Mouse (Mus musculus) induced T-regulatory cell, adult 2 months (primary cell): ENCODE data around the gene Senp8.
"Not testable (repeated sequence)": the region's sequence is repeated elsewhere in the genome, so short reads cannot be mapped to it uniquely, and the experiment has no call there.

Experiments used
- DNase-seq: peaks from one replicate; pipeline ENCODE4 v3.0.0-alpha.2; 2012; ENCODE audit warnings: low read depth

Senp8 gene

GRCm38 (mm10) chr9:59750267-59751065 lies at the start of gene Senp8, which contains the start of gene Myo9a:
Senp8 (minus strand) TSS chr9:59750710.
Myo9a (plus strand) TSS chr9:59750896.
- peak; percentile 99 for DNase-seq

- not testable (repeated sequence) for DNase-seq
Observed at GRCm38 (mm10) chr9:59766966-59767461, 16.5 kb upstream of the Senp8 start.

- peak; percentile 30 for DNase-seq
Observed at GRCm38 (mm10) chr9:59760515-59760914, 10.0 kb upstream of the Senp8 start.

- DNase-seq = not testable (repeated sequence)
Observed at GRCm38 (mm10) chr9:59757016-59757415, 6.5 kb upstream of the Senp8 start.

GRCm38 (mm10) chr9:59755199-59755598 lies 4.7 kb upstream of the Senp8 start:
- DNase-seq = no peak

- peak; percentile 32 for DNase-seq
Observed at GRCm38 (mm10) chr9:59751966-59752365, 1.5 kb upstream of the Senp8 start.

- peak; percentile 89 for DNase-seq
Observed at GRCm38 (mm10) chr9:59751066-59751581, 614 bp upstream of the Senp8 start.

GRCm38 (mm10) chr9:59749581-59750265 lies 787 bp downstream of the Senp8 start:
- DNase-seq = peak; percentile 15

GRCm38 (mm10) chr9:59748969-59749368 lies 1.5 kb downstream of the Senp8 start:
- DNase-seq = peak; percentile 7

GRCm38 (mm10) chr9:59748387-59748786 lies 2.1 kb downstream of the Senp8 start:
- no peak for DNase-seq

- DNase-seq = no peak
Observed at GRCm38 (mm10) chr9:59743903-59744302, 6.6 kb downstream of the Senp8 start.

- DNase-seq = no peak
Observed at GRCm38 (mm10) chr9:59740593-59740992, 9.9 kb downstream of the Senp8 start.

- DNase-seq = no peak
Observed at GRCm38 (mm10) chr9:59735394-59735793, 15.1 kb downstream of the Senp8 start.

- DNase-seq = no peak
Observed at GRCm38 (mm10) chr9:59733075-59733474, 17.4 kb downstream of the Senp8 start.

- DNase-seq = no peak
Observed at GRCm38 (mm10) chr9:59731136-59731535, 19.4 kb downstream of the Senp8 start.

- no peak for DNase-seq
Observed at GRCm38 (mm10) chr9:59727569-59728286, 22.8 kb downstream of the Senp8 start.

- no peak for DNase-seq
Observed at GRCm38 (mm10) chr9:59725515-59725914, 25.0 kb downstream of the Senp8 start.

- DNase-seq = no peak
Observed at GRCm38 (mm10) chr9:59723791-59724442, 26.6 kb downstream of the Senp8 start.

- peak; percentile 86 for DNase-seq
Observed at GRCm38 (mm10) chr9:59723096-59723657, 27.3 kb downstream of the Senp8 start.

GRCm38 (mm10) chr9:59721144-59721543 lies 29.4 kb downstream of the Senp8 start:
- DNase-seq = no peak

- no peak for DNase-seq
Observed at GRCm38 (mm10) chr9:59718237-59718636, 32.3 kb downstream of the Senp8 start.
